Comparison of ENCODE assay signal across 8 mouse cellular contexts in the genomic region with DNA sequence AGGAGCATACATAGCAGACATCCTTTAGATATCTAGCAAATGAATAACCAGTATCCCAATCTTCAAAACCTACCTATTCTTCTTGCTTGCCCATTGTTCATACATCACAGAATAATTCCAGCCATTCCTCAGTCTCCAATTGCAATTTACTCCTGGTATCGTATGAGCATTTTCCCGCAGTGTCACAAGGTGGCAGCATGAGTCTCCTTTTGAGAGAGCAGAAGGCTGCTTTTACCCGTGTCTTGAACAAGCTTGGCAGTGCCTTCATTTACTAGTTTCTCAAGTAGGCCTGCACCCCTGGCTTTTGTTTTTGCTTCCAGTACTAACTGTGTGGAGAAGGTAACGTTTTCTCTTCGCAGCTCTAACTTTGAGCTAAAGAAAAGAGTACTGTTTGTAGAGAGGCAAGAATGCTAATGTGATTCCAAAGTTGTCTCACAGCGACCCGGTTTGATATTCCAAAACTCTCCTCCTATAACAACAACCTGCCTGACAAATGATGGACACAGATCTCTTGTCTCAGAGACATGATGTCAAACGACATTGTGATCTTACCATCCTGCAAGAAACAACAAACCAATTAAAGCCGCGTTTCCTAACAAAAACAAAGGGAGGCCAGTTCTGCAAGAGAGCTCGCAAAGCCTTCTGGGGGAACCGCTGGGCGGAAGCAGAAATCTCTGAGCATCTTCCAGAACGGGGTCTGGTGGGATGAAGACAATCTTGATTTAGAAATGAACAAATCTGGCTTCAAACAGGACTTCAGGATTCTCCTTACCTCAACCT. TPM values are rescaled to one million over a fixed set of nuclear protein-coding genes. Genes with fewer than 3 reads are reported as not detected.
DNase-seq lines count a peak whose midpoint lies in the region; ATAC-seq and TF ChIP-seq lines count a peak whose summit lies in the region.

No protein-coding gene starts in this region.

- no peaks in the 10 kb centered on the region for H3K27me3 ChIP-seq in embryonic facial prominence, embryonic 11.5 days (ENCODE audit: control insufficient read depth, insufficient read depth, low read length)
- peaks cover 3% of the 10 kb centered on the region; the same call in 1 of the 2 replicates for H3K27me3 ChIP-seq in heart, embryonic 10.5 days (ENCODE audit: insufficient read depth, poor library complexity, severe bottlenecking)

- H3K4me1 ChIP-seq in embryonic facial prominence, embryonic 11.5 days (ENCODE audit: control insufficient read depth, insufficient read depth, low read length), result no peaks in the 10 kb centered on the region
- H3K4me1 ChIP-seq in heart, embryonic 10.5 days, result no peaks in the 10 kb centered on the region

- no peak for ATAC-seq in embryonic facial prominence, embryonic 11.5 days (replicated peaks; ENCODE audit: insufficient number of reproducible peaks, low FRiP score, low TSS enrichment, low read depth)
- no peak for ATAC-seq in activated CD4-positive, CD25-positive, alpha-beta regulatory T cell, adult 4 months

- H3K36me3 ChIP-seq in embryonic facial prominence, embryonic 11.5 days (replicated peaks; ENCODE audit: control insufficient read depth, insufficient read depth, low read depth, low read length), result no peaks in the 10 kb centered on the region
- H3K36me3 ChIP-seq in heart, embryonic 10.5 days, result no peaks in the 10 kb centered on the region

- H3K27ac ChIP-seq in embryonic facial prominence, embryonic 11.5 days (replicated peaks; ENCODE audit: low read depth, low read length), result no peak overlapping the region
- H3K27ac ChIP-seq in heart, embryonic 10.5 days, result no peak overlapping the region
- no peak overlapping the region for H3K27ac ChIP-seq in layer of hippocampus, adult 2 months

- WGBS in embryonic facial prominence, embryonic 11.5 days, result 33% methylated on average over 14 of the region's 14 CpGs
- WGBS in heart, embryonic 10.5 days, result 42% methylated on average over 14 of the region's 14 CpGs

- peak; percentile 85 for DNase-seq in ES-CJ7 (ENCODE audit: low read depth, low spot score)
- DNase-seq in adrenal gland, postnatal 10 days, result peak; percentile 82
- peak; percentile 92 for DNase-seq in embryonic facial prominence, embryonic 11.5 days (ENCODE audit: low spot score)
- DNase-seq in heart, embryonic 10.5 days (ENCODE audit: low spot score), result peak; percentile 82
- DNase-seq in layer of hippocampus, adult 2 months (ENCODE audit: low spot score in 2 of 2), result peak; percentile 82 to 83
- peak; percentile 88 for DNase-seq in lung, postnatal 10 days
- DNase-seq in right cerebral cortex, postnatal 10 days (ENCODE audit: low spot score in 2 of 2), result peak; percentile 89

- peak; percentile 89 for TF ChIP-seq CTCF in layer of hippocampus, adult 2 months (conservative IDR thresholded peaks at IDR 0.05)

- H3K9me3 ChIP-seq in embryonic facial prominence, embryonic 11.5 days (replicated peaks; ENCODE audit: control insufficient read depth, low read length), result no peaks in the 10 kb centered on the region
- H3K9me3 ChIP-seq in heart, embryonic 10.5 days, result no peaks in the 10 kb centered on the region

- no peak overlapping the region for H3K9ac ChIP-seq in embryonic facial prominence, embryonic 11.5 days (replicated peaks; ENCODE audit: low read length)

- no peak overlapping the region for H3K4me3 ChIP-seq in embryonic facial prominence, embryonic 11.5 days (ENCODE audit: low read depth, low read length)
- no peak overlapping the region for H3K4me3 ChIP-seq in heart, embryonic 10.5 days
- H3K4me3 ChIP-seq in layer of hippocampus, adult 2 months, result no peak overlapping the region

- H3K4me2 ChIP-seq in embryonic facial prominence, embryonic 11.5 days (ENCODE audit: low read depth, low read length), result no peak overlapping the region

RNA-seq across cellular contexts. Expression of gene Plpp3, which starts 5.0 kb away (rescaled TPM):
- total RNA-seq in adrenal gland, postnatal 10 days (2021), result 100 to 1,000 TPM; 157 to 169 TPM
- polyA plus RNA-seq in embryonic facial prominence, embryonic 11.5 days (2014; fragmentation: Nextera tagmentation; extraction: Ambion mirVana), result 73.5 and 79.3 TPM in 2 replicates
- polyA plus RNA-seq in heart, embryonic 10.5 days (2016; fragmentation: Nextera tagmentation; extraction: Ambion mirVana), result 22.9 and 38.5 TPM in 2 replicates
- total RNA-seq in layer of hippocampus, adult 2 months (2021), result 100 to 1,000 TPM; 197 to 198 TPM
- not detected for polyA plus RNA-seq in activated CD4-positive, CD25-positive, alpha-beta regulatory T cell, adult 4 months (2017; shearing (Covaris generic))

RNA-seq across cellular contexts. Expression of gene Prkaa2, which starts 42.4 kb away (rescaled TPM):
- total RNA-seq in adrenal gland, postnatal 10 days (2021), result 10 to 100 TPM in 1 of 2 experiments, 1 to 10 TPM in 1; 7.6 to 12.7 TPM
- polyA plus RNA-seq in embryonic facial prominence, embryonic 11.5 days (2014; fragmentation: Nextera tagmentation; extraction: Ambion mirVana), result 1.5 and 1.6 TPM in 2 replicates
- polyA plus RNA-seq in heart, embryonic 10.5 days (2016; fragmentation: Nextera tagmentation; extraction: Ambion mirVana), result 21.2 and 40.2 TPM in 2 replicates
- 10 to 100 TPM; 16.6 to 18.0 TPM for total RNA-seq in layer of hippocampus, adult 2 months (2021)
- polyA plus RNA-seq in activated CD4-positive, CD25-positive, alpha-beta regulatory T cell, adult 4 months (2017; shearing (Covaris generic)), result under 1 TPM in 1 of 2 experiments, not detected in 1; 0.07 TPM

Comparison
In these comparisons a context has a peak if more than half of its experiments do, and no peak if none do; other contexts are left out.
1. RNA of gene Plpp3, which starts 5.0 kb away (polyA plus RNA-seq): 73.5 to 79.3 TPM in embryonic facial prominence, embryonic 11.5 days and 22.9 to 38.5 TPM in heart, embryonic 10.5 days; not detected in activated CD4-positive, CD25-positive, alpha-beta regulatory T cell, adult 4 months; every median in the first group is over 10 times any median in the second.
2. Peak in every context shown above with its lines, with median percentiles within 50 percentile points of each other: DNase-seq.